Mouse (Mus musculus) CH12.LX (cell line): ENCODE measurements around the gene Vamp4. TPM values are rescaled to one million over a fixed set of nuclear protein-coding genes. Genes with fewer than 3 reads are reported as not detected.
A peak's percentile ranks its signal among the peaks of the same experiment; 100 is the strongest.

Experiments
- DNase-seq: peaks from one replicate; pipeline ENCODE4 v3.0.0-alpha.2; 2013; ENCODE audit errors: extremely low read depth
- H3K27ac ChIP-seq: 2 replicates; pipeline ENCODE4 v1.5.1; 2012; ENCODE audit warnings: low read depth, mild to moderate bottlenecking, control low read depth, moderate library complexity; ENCODE audit not compliant: insufficient read depth
- H3K27me3 ChIP-seq: replicated peaks from 2 replicates; pipeline ENCODE3; 2012; ENCODE audit warnings: inconsistent platforms
- H3K36me3 ChIP-seq, 2 experiments: replicated peaks in 1 of 2; 2 replicates each; pipeline versions ENCODE3 to v1.6.1; 2012; ENCODE audit warnings: inconsistent platforms in 1 of 2, low read length in 1 of 2, mild to moderate bottlenecking in 1 of 2, mixed read lengths in 1 of 2, moderate library complexity in 1 of 2; ENCODE audit not compliant: control insufficient read depth in 1 of 2, insufficient read depth in 1 of 2
- H3K4me1 ChIP-seq, 2 experiments: 2 replicates each; pipeline ENCODE4 v1.6.1; 2012; ENCODE audit warnings: inconsistent platforms in 1 of 2, moderate library complexity in 1 of 2; ENCODE audit not compliant: insufficient read depth in 2 of 2, control insufficient read depth in 1 of 2
- H3K4me2 ChIP-seq: 2 replicates; pipeline ENCODE4 v1.6.1; 2012; ENCODE audit warnings: low read depth, mild to moderate bottlenecking, control low read depth; ENCODE audit not compliant: poor library complexity, insufficient read depth, severe bottlenecking
- H3K4me3 ChIP-seq, 3 experiments: fragments of 150-350 bp in 1 of 3; sonication (generic) in 1 of 3; replicated peaks in 1 of 3; 2 replicates each; pipeline versions ENCODE3 to v1.5.1; 2011 to 2012; ENCODE audit warnings: low read depth in 2 of 3, low read length in 2 of 3, mild to moderate bottlenecking in 2 of 3, moderate library complexity in 2 of 3, control low read depth in 1 of 3, improper control_type of control experiment in 1 of 3, inconsistent platforms in 1 of 3, mixed read lengths in 1 of 3; ENCODE audit not compliant: poor library complexity in 1 of 3
- H3K79me2 ChIP-seq: replicated peaks from 2 replicates; pipeline ENCODE4 v1.6.1; 2012; ENCODE audit warnings: mild to moderate bottlenecking, moderate library complexity; ENCODE audit not compliant: control insufficient read depth, poor library complexity, insufficient read depth, severe bottlenecking; ENCODE audit errors: extremely low read depth
- H3K9ac ChIP-seq: 2 replicates; pipeline ENCODE4 v1.6.1; 2012; ENCODE audit warnings: low read depth, mild to moderate bottlenecking, control low read depth, moderate library complexity; ENCODE audit not compliant: insufficient read depth
- H3K9me3 ChIP-seq: replicated peaks from 2 replicates; pipeline ENCODE3; 2012; ENCODE audit warnings: low read length, inconsistent platforms, mixed read lengths
- BHLHE40 ChIP-seq: IDR thresholded peaks from 2 replicates; pipeline ENCODE4 v1.6.1; 2011; ENCODE audit warnings: mild to moderate bottlenecking, low read depth, low read length, improper control_type of control experiment
- CTCF ChIP-seq, 2 experiments: IDR thresholded peaks in 1 of 2; conservative IDR thresholded peaks in 1 of 2; 2 replicates each; pipeline ENCODE4 v1.5.1; 2011 to 2012; ENCODE audit warnings: low read depth in 2 of 2, low read length in 2 of 2, improper control_type of control experiment in 1 of 2, inconsistent platforms in 1 of 2, mild to moderate bottlenecking in 1 of 2, moderate library complexity in 1 of 2
- E2F4 ChIP-seq: IDR thresholded peaks from 2 replicates; pipeline ENCODE4 v1.6.1; 2011; ENCODE audit warnings: low read depth, low read length, improper control_type of control experiment; ENCODE audit not compliant: insufficient replicate concordance
- ELF1 ChIP-seq: IDR thresholded peaks from 2 replicates; pipeline ENCODE4 v1.6.1; 2014; ENCODE audit warnings: low read depth, mild to moderate bottlenecking, inconsistent platforms, low read length, improper control_type of control experiment
- EP300 ChIP-seq: IDR thresholded peaks from 2 replicates; pipeline ENCODE4 v1.6.1; 2011; ENCODE audit warnings: low read length, improper control_type of control experiment
- ETS1 ChIP-seq: conservative IDR thresholded peaks from 2 replicates; pipeline ENCODE4 v1.6.1; 2012; ENCODE audit warnings: low read depth, mild to moderate bottlenecking, inconsistent platforms, low read length, improper control_type of control experiment, moderate library complexity
- GABPA ChIP-seq: IDR thresholded peaks from 2 replicates; pipeline ENCODE4 v1.6.1; 2012; ENCODE audit warnings: low read depth, low read length, improper control_type of control experiment, inconsistent platforms; ENCODE audit not compliant: insufficient replicate concordance
- IRF4 ChIP-seq: IDR thresholded peaks from 2 replicates; pipeline ENCODE4 v1.6.1; 2014; ENCODE audit warnings: low read depth, mild to moderate bottlenecking, inconsistent platforms, low read length, improper control_type of control experiment
- JUND ChIP-seq: conservative IDR thresholded peaks from 2 replicates; pipeline ENCODE4 v1.6.1; 2011; ENCODE audit warnings: low read depth, low read length, improper control_type of control experiment
- MAFK ChIP-seq: IDR thresholded peaks from 2 replicates; pipeline ENCODE4 v1.6.1; 2011; ENCODE audit warnings: low read length, improper control_type of control experiment; ENCODE audit not compliant: insufficient replicate concordance
- MAZ ChIP-seq: IDR thresholded peaks from 2 replicates; pipeline ENCODE4 v1.6.1; 2012; ENCODE audit warnings: low read depth, mild to moderate bottlenecking, inconsistent platforms, low read length, improper control_type of control experiment, moderate library complexity
- MEF2A ChIP-seq: IDR thresholded peaks from 2 replicates; pipeline ENCODE4 v1.6.1; 2014; ENCODE audit warnings: low read depth, mild to moderate bottlenecking, inconsistent platforms, low read length, improper control_type of control experiment, borderline replicate concordance
- MXI1 ChIP-seq: IDR thresholded peaks from 2 replicates; pipeline ENCODE4 v1.6.1; 2011; ENCODE audit warnings: mild to moderate bottlenecking, low read depth, low read length, improper control_type of control experiment
- NRF1 ChIP-seq: IDR thresholded peaks from 2 replicates; pipeline ENCODE4 v1.6.1; 2014; ENCODE audit warnings: low read depth, mild to moderate bottlenecking, inconsistent platforms, low read length, improper control_type of control experiment, moderate library complexity
- PAX5 ChIP-seq: IDR thresholded peaks from 2 replicates; pipeline ENCODE4 v1.6.1; 2012; ENCODE audit warnings: low read length, inconsistent platforms, mixed read lengths
- POLR2AphosphoS2 ChIP-seq: IDR thresholded peaks from 2 replicates; pipeline ENCODE4 v1.6.1; 2011; ENCODE audit warnings: low read depth, low read length, improper control_type of control experiment
- RAD21 ChIP-seq: IDR thresholded peaks from 2 replicates; pipeline ENCODE4 v1.6.1; 2011; ENCODE audit warnings: low read depth, mild to moderate bottlenecking, low read length, improper control_type of control experiment, moderate library complexity
- RCOR1 ChIP-seq: conservative IDR thresholded peaks from 2 replicates; pipeline ENCODE4 v1.6.1; 2012; ENCODE audit warnings: low read depth, mild to moderate bottlenecking, inconsistent platforms, low read length, improper control_type of control experiment
- SIN3A ChIP-seq: IDR thresholded peaks from 2 replicates; pipeline ENCODE4 v1.6.1; 2012; ENCODE audit warnings: low read length, improper control_type of control experiment, inconsistent platforms
- SMC3 ChIP-seq: IDR thresholded peaks from 2 replicates; pipeline ENCODE4 v1.6.1; 2011; ENCODE audit warnings: low read depth, low read length, improper control_type of control experiment
- TBP ChIP-seq: conservative IDR thresholded peaks from 2 replicates; pipeline ENCODE4 v1.6.1; 2011; ENCODE audit warnings: low read depth, low read length, improper control_type of control experiment
- TCF12 ChIP-seq: IDR thresholded peaks from 2 replicates; pipeline ENCODE4 v1.6.1; 2014; ENCODE audit warnings: low read depth, mild to moderate bottlenecking, inconsistent platforms, low read length, improper control_type of control experiment
- UBTF ChIP-seq: IDR thresholded peaks from 2 replicates; pipeline ENCODE4 v1.6.1; 2012; ENCODE audit warnings: low read depth, mild to moderate bottlenecking, inconsistent platforms, low read length, improper control_type of control experiment, moderate library complexity
- USF2 ChIP-seq: conservative IDR thresholded peaks from 2 replicates; pipeline ENCODE4 v1.6.1; 2011; ENCODE audit warnings: low read depth, low read length, improper control_type of control experiment
- ZC3H11A ChIP-seq: IDR thresholded peaks from 2 replicates; pipeline ENCODE4 v1.6.1; 2012; ENCODE audit warnings: low read depth, mild to moderate bottlenecking, inconsistent platforms, low read length, improper control_type of control experiment
- ZKSCAN1 ChIP-seq: IDR thresholded peaks from 2 replicates; pipeline ENCODE4 v1.6.1; 2012; ENCODE audit warnings: low read depth, inconsistent platforms, low read length, improper control_type of control experiment, borderline replicate concordance
- ZMIZ1 ChIP-seq: IDR thresholded peaks from 2 replicates; pipeline ENCODE4 v1.6.1; 2012; ENCODE audit warnings: low read depth, mild to moderate bottlenecking, inconsistent platforms, low read length, improper control_type of control experiment
- ZNF384 ChIP-seq: IDR thresholded peaks from 2 replicates; pipeline ENCODE4 v1.6.1; 2012; ENCODE audit warnings: low read depth, low read length, improper control_type of control experiment, inconsistent platforms
- dilution Hi-C: fragments of 300-500 bp; cut with MboI; formaldehyde crosslinking; loops from 2 replicates; pipeline ENCODE4 v1.14.3; 2020; ENCODE audit warnings: low sequenced_read_pairs; ENCODE audit not compliant: extremely low pct_unique_long_range_greater_than_20kb, extremely low pct_ligation_motif_present
- in situ Hi-C: fragments of 300-500 bp; cut with MboI; formaldehyde crosslinking; loops from 3 replicates; pipeline ENCODE4 v1.14.3; 2019; ENCODE audit warnings: low sequenced_read_pairs, low pct_ligation_motif_present, low pct_unique_long_range_greater_than_20kb, mixed read lengths
- polyA plus RNA-seq: library from polyadenylated mRNA; unstranded; fragments of >175 nt; gene quantifications from 2 replicates; pipeline ENCODE4 v1.2.1, GENCODE M21; 2012; ENCODE audit warnings: low read depth; ENCODE audit not compliant: insufficient read length
- total RNA-seq, 2 experiments: library from RNA; depleted of rRNA; stranded (reverse); fragments of 300-350 nt in 1 of 2; fragments of >200 nt in 1 of 2; gene quantifications; 2 replicates each; pipeline ENCODE4 v1.2.3; 2012 to 2014

Gene Vamp4
- total and polyA plus RNA-seq, 3 experiments, result 17.9 to 38.5 (median 36.8) TPM

GRCm38 (mm10) chr1:162570931-162571601 lies 751 bp downstream of the Vamp4 start (continued):
- TF ChIP-seq GABPA (0 out of 2 replicates have a peak, but pooled peaks have one; percentile 17), ZC3H11A (no peak), MEF2A (no peak), NRF1 (no peak), MXI1 (peak; percentile 72), ELF1 (peak; percentile 34; the same call in 1 of the 2 replicates)

- dilution Hi-C loops, result no loop called here
- H3K27ac ChIP-seq, result no peak overlapping the region
Observed at GRCm38 (mm10) chr1:162575098-162575497, 4.8 kb downstream of the Vamp4 start.

GRCm38 (mm10) chr1:162582884-162583283 lies 12.6 kb downstream of the Vamp4 start:
- Histone ChIP-seq H3K27ac (no peak overlapping the region), H3K79me2 (no peaks in the 10 kb centered on the region; the same call in none of the 2 replicates), H3K36me3 (peaks cover 36 to 77% of the 10 kb centered on the region in 2 experiments), H3K27me3 (no peaks in the 10 kb centered on the region), H3K9ac (no peak overlapping the region), H3K4me3 (no peak overlapping the region), H3K4me1 (no peaks in the 10 kb centered on the region), H3K9me3 (no peaks in the 10 kb centered on the region), H3K4me2 (no peak overlapping the region)
- dilution Hi-C loops (no loop called here), in situ Hi-C loops (no loop called here)
- DNase-seq, result no peak
- TF ChIP-seq JUND, result no peak
- TF ChIP-seq MAZ, result no peak
- no peak for TF ChIP-seq BHLHE40
- TF ChIP-seq ETS1, result no peak
- no peak for TF ChIP-seq SIN3A
- no peak for TF ChIP-seq PAX5
- TF ChIP-seq RAD21, result peak; percentile 3
- no peak for TF ChIP-seq IRF4
- TF ChIP-seq ZC3H11A, result no peak
- TF ChIP-seq GABPA, result no peak
- TF ChIP-seq MXI1, result no peak
- no peak; the same call in 1 of the 2 replicates for TF ChIP-seq SMC3
- peak in 1 of 2 experiments; percentile 48; a peak in 3 of 4 replicates for TF ChIP-seq CTCF (conservative IDR thresholded peaks at IDR 0.05 in 1 of 2, IDR thresholded peaks at IDR 0.05 in 1 of 2; ENCODE audit: low read depth in 2 of 2, low read length in 2 of 2)
- TF ChIP-seq RCOR1, result no peak
- TF ChIP-seq EP300, result no peak
- no peak for TF ChIP-seq MAFK
- no peak for TF ChIP-seq NRF1
- peak; percentile 83 for TF ChIP-seq ZNF384
- TF ChIP-seq POLR2AphosphoS2, result no peak
- no peak for TF ChIP-seq USF2
- no peak for TF ChIP-seq UBTF
- TF ChIP-seq TBP, result no peak
- TF ChIP-seq ELF1, result no peak
- no peak for TF ChIP-seq ZKSCAN1
- no peak for TF ChIP-seq TCF12

More at GRCm38 (mm10) chr1:162575098-162575497, 4.8 kb downstream of the Vamp4 start:
- Histone ChIP-seq H3K4me1 (peaks cover 0 to 14% of the 10 kb centered on the region in 2 experiments; a peak in 2 of 4 replicates), H3K9ac (no peak overlapping the region), H3K79me2 (peaks cover 30% of the 10 kb centered on the region), H3K36me3 (peaks cover 30 to 60% of the 10 kb centered on the region in 2 experiments), H3K9me3 (peaks cover 11% of the 10 kb centered on the region), H3K4me2 (no peak overlapping the region)
- in situ Hi-C loops, result no loop called here
- TF ChIP-seq USF2, result no peak
- no peak for TF ChIP-seq ZMIZ1
- no peak for TF ChIP-seq MAZ
- TF ChIP-seq ETS1, result no peak
- TF ChIP-seq E2F4, result no peak
- TF ChIP-seq CTCF (conservative IDR thresholded peaks at IDR 0.05 in 1 of 2, IDR thresholded peaks at IDR 0.05 in 1 of 2; ENCODE audit: low read depth in 2 of 2, low read length in 2 of 2), result peak in 1 of 2 experiments; percentile 8; a peak in 1 of 4 replicates
- TF ChIP-seq, all 38 proteins: peak for 1
- H3K27me3 ChIP-seq, result no peaks in the 10 kb centered on the region
- H3K4me3 ChIP-seq, result no peak overlapping the region
- no peak for DNase-seq
